13 mouse cellular contexts compared by ENCODE assay signal in the genomic region with DNA sequence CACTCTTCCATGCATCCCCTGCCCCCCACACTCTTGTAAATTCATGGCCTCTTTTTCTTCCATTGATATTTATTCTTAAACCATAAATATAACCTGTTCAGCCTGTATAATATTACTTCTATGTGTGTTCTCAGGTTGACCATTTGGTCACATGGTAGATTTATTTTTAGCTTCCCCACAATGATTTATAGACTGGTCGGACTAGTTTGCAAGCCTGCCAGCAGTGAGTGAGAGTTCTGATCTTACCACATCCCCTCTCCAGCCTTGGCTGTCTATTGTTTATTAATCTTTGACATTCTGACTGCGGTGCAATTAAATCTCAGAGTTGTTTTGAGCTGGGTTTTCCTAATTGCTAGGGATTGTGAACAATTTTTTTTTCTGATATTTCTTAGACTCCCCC.
DNase-seq lines count a peak whose midpoint lies in the region; ATAC-seq and TF ChIP-seq lines count a peak whose summit lies in the region.
"Had no signal": no experiment of that assay in that cellular context is flagged by ENCODE, and none has a peak within 500 bp of the region (broad histone marks: within the 10 kb centered on the region; RNA-seq: fewer than 3 reads in every experiment).

No protein-coding gene starts in this region.

- no peak overlapping the region for H3K27ac ChIP-seq in lung, embryonic 14.5 days (ENCODE audit: low read depth)
- H3K27ac ChIP-seq: heart, embryonic 15.5 days; hindbrain, embryonic 14.5 days had no signal

- WGBS in lung, embryonic 14.5 days: 32% methylated on average over 2 of the region's 2 CpGs

- ATAC-seq in lung, embryonic 14.5 days (ENCODE audit: insufficient read depth): no peak

- no peak for TF ChIP-seq CTCF in lung, embryonic 14.5 days (IDR thresholded peaks at IDR 0.05; ENCODE audit: low read depth)

- no peak overlapping the region for H3K9ac ChIP-seq in lung, embryonic 14.5 days
- H3K9ac ChIP-seq: heart, embryonic 15.5 days; hindbrain, embryonic 14.5 days had no signal

- H3K27me3 ChIP-seq in lung, embryonic 14.5 days (ENCODE audit: insufficient read depth, low read length): no peaks in the 10 kb centered on the region
- H3K27me3 ChIP-seq: heart, embryonic 15.5 days had no signal

- no peaks in the 10 kb centered on the region for H3K9me3 ChIP-seq in lung, embryonic 14.5 days (ENCODE audit: low read depth, low read length)
- H3K9me3 ChIP-seq: heart, embryonic 15.5 days had no signal

- peak; percentile 30 for DNase-seq in adrenal gland, adult 8-10 months
- DNase-seq in adrenal gland, adult 18-20 months (ENCODE audit: low spot score in 2 of 2): no peak
- peak; percentile 27 to 54 for DNase-seq in urinary bladder, postnatal 36 days (ENCODE audit: low spot score in 2 of 2)
- no peak for DNase-seq in urinary bladder, postnatal 4 days (ENCODE audit: low spot score in 2 of 2)
- DNase-seq in lung, embryonic 14.5 days: peak; percentile 53
- peak; percentile 8 for DNase-seq in yolk sac, embryonic 10.5 days (ENCODE audit: low spot score)
- no peak for DNase-seq in embryo, embryonic 10.5 days (ENCODE audit: low spot score)
- no peak for DNase-seq in cerebellum, postnatal 25 days
- DNase-seq: cerebellum, adult 8-10 months; right cerebral cortex, adult 18-20 months had no signal

- H3K36me3 ChIP-seq in lung, embryonic 14.5 days (ENCODE audit: insufficient read depth): peaks cover 20% of the 10 kb centered on the region

- no peak overlapping the region for H3K4me3 ChIP-seq in lung, embryonic 14.5 days (ENCODE audit: low read depth, low read length)
- H3K4me3 ChIP-seq: heart, embryonic 15.5 days had no signal

- H3K4me2 ChIP-seq in lung, embryonic 14.5 days: no peak overlapping the region
- H3K4me2 ChIP-seq: heart, embryonic 15.5 days; hindbrain, embryonic 14.5 days; liver, embryonic 11.5 days had no signal

- H3K4me1 ChIP-seq in lung, embryonic 14.5 days (ENCODE audit: insufficient read depth): 0 out of 2 replicates have a peak, but pooled peaks cover 4% of the 10 kb centered on the region

Comparison
In these comparisons a context has a peak if more than half of its experiments do, and no peak if none do; other contexts are left out.
1. DNase-seq: peak in adrenal gland, adult 8-10 months (single experiment), urinary bladder, postnatal 36 days (2 of 2), lung, embryonic 14.5 days (single experiment) and yolk sac, embryonic 10.5 days (single experiment); none in adrenal gland, adult 18-20 months (0 of 2), urinary bladder, postnatal 4 days (0 of 2), embryo, embryonic 10.5 days (single experiment) and cerebellum, postnatal 25 days (0 of 2).